Mouse (Mus musculus) c-Kit-positive CD71-positive TER-119-positive erythroid progenitor cells, embryonic 14.5 days (primary cell): ENCODE data around the gene Cyp1a1.

Source experiments
- DNase-seq: peaks from one replicate; pipeline ENCODE4 v3.0.0-alpha.2; 2013; ENCODE audit warnings: low spot score

Cyp1a1 gene

DNA sequence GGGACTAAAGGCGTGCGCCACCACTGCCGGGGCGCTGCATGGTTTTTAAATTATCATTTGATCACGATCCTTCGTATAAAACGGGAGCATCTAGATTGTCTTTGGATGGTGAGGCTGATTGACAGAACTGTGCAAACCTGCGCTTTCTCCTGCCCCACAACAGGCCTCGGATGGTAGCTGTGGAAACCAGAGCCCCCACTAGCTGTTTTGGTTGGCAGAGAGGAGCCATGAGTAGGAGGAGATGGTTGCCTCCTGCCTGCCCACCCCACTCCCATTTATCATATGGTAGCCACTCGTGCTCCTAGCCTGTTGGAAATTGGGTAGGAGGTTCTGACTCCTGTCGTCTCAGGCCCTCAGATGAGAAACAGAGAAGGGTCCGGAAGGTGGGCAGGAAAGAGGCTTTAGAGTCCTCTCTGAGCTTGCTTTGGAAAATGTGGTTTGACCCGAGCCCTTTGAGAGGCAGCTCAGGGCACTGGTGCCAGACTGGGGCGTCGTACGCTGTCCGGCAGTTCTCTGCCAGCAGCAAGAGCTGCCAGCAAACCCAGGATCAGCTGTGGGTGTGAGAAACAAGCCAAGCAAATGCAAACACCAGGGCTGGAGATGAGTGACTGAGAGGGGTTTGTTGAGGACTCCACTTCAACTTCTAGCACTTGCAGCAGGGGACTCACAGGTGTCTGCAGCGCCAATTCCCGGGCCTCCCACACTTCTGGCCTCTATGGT lies 30.9 kb upstream of the Cyp1a1 start:
- no peak for DNase-seq

DNA sequence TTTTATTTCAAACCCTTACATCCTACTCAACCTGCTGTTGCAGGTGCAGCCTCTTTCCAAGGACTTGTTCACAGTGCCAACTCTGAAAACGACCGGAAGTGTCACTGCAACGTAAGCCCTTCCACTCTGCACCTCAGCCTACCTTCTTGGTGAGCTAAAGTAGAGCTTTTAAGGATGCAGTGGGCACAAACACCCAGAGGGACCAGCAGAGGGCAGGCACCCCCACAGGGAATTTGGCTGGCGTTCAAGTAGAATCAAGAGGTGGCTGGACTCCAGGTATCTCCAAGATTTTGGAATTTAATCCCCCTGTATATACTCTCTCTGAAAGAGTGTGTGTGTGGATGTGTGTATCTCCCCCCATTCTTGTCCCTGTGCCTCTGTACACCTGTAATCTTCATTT lies 29.9 kb upstream of the Cyp1a1 start:
- DNase-seq: no peak

DNA sequence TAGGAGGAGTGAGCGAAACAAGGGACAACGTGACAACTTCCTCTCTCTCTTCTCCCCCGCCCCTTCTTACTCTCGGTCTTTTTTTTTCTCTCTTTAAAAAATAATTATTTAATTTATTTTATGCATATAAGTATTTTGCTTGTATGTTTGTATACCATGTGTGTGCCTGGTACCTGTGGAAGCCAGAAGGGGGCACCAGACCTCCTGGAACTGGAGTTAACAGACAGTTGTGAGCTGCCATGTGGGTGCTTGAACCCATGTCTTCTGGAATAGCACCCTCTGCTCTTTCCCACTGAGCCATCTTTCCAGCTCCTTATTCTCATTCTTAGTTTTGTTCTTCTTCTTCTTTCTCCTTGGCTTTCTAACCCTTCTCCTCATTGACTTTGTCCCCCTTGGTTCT lies 28.8 kb upstream of the Cyp1a1 start:
- no peak for DNase-seq

DNA sequence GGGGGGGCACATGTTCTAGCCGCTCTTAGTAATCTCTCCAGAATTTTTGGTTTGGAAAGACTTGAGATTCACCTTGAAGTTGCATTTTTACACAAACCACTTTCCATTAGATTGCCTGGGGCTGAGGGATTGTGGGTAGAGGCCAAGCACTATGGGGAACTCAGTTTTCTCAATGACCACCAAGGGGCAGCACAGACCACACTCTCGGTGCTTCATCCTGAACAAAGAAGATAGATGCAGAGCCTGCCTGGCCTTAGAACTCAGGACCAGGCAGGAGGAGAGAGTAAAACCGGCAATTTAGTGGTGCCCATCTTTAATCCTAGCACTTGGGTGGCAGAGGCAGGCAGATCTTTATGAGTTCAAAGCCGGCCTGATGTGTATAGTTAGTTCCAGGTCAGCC lies 28.0 kb upstream of the Cyp1a1 start:
- DNase-seq: peak; percentile 80

DNA sequence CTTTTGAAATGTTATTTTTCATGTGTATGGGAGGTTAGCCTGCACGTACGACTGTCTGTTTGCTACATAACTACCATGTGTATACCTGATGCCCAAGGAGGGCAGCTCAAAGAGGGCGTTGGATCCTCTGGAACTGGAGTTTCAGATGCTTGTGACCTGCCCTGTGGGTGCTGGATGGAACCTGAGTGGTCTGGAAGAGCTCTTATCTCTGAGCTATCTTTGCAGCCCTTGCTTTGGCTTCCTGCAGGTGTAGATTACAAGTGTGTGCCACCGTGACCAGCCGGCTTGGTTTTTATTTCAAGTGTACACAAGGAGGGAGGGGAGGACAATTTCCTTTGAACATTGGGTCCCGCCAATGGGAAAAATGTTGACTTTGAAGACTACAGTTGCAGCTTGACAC lies 27.2 kb upstream of the Cyp1a1 start:
- DNase-seq: peak; percentile 67

DNA sequence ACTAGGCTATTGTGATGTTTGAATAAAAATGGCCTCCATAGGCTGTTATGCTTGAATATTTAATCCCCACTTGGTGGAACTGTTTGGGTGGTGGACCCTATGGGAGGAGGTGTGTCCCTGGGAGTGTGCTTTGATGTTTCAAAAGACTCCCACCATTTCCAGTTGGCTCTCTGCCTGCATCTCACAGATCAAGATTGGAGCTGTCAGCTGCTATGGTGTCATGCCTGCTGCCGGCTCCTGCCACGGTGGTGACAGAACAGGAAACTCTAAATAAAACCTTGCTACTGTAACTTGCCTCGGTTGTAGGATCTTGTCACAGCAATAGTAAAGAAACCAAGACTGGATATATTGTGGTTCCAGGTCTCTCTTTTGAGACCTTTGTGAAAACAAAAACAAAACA lies 26.2 kb upstream of the Cyp1a1 start:
- DNase-seq: no peak

DNA sequence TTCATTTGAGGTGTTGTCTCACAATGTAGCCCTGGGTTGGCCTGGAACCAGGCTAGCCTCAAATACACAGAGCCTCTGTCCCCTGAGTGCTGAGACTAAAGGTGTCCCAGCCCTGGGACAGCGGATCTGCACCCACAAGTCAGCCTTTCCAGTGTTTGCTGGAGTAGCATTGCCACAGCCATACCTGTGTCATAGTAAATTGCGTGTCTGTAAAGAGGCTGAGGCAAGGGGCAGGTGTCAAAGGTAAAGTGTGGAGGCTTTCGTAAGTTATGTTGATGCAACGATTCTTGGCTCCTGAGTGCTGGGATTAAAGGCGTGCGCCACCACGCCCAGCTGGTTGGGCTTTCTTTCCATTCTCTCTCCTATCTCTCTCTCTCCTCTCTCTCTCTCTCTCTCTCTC lies 23.1 kb upstream of the Cyp1a1 start:
- no peak for DNase-seq

DNA sequence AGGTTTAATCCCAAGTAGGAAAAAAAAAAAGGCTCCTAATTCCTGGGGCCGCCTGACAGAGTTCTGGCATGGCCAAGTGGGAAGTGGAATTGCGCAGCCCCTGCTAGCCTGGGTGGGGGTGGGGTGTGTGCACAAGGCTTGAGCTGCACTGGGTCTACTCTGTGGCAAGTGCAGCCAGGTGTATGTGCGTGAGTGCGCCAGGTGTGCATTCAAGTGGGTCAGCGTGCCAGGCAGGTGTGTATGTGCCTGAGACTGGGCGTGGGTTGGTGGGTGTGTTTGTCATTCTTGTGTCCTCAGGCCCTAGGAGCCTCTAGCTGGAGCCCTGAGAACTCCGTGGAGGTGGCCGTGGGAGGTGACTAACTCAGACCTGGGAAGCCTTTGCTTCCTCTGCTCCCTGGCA lies 21.2 kb upstream of the Cyp1a1 start:
- DNase-seq: no peak

DNA sequence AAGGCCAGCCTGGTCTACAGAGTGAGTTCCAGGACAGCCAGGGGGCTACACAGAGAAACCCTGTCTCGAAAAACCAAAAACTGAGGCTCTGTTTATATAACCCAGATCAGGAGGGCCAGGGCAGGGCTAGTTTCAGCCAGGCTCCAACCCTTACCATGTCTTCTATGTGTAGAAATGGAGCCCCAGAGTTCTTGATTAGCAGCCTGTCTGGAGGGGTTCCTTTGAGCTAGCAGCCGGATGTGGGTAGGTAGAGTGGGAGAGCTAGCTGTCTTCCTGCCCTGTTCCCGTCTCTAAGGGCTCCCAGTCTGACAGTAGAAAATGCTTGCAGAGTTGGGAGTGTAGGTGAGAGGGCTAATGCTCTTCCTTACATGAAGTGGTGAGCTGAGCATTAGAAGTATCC lies 20.6 kb upstream of the Cyp1a1 start:
- no peak for DNase-seq

DNA sequence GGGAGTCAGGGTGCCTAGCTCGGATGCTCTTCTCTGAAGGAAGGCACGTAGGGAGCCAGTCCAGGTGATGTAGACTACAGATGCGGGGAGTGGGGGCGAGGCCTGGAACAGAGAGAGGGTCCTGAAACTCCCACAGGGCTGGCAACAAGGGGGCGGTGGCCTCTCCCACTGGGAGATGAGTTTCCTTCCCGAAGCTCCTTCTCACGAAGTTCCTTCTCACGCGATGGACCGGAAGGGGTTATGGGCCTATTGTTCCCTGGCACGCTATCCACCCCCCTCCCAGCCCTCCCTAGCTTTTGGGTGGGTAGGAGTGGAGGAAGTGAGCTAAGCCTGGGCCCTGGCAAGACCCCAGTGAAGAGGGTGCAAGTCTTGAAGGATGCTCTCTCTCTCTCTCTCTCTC lies 19.9 kb upstream of the Cyp1a1 start:
- DNase-seq: no peak

DNA sequence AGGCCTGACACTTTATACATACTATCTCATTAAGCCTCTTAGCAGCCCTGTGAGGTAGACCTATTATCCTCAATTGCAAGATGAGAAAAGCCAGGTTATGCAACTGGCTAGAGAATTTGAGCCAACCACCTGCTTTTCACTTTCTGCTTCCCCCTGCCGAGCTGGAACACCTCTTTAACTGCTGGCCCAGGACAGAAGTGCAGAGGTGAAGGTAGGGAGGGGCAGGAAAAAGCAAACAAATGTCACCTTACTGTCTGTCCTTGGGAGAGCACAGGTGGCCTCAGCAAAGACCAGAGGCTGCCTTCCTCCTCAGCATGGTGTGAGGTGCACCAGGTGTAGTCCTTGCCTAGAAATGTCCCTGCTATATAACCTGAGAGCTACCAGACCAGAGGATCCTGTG lies 19.5 kb upstream of the Cyp1a1 start:
- DNase-seq: no peak

DNA sequence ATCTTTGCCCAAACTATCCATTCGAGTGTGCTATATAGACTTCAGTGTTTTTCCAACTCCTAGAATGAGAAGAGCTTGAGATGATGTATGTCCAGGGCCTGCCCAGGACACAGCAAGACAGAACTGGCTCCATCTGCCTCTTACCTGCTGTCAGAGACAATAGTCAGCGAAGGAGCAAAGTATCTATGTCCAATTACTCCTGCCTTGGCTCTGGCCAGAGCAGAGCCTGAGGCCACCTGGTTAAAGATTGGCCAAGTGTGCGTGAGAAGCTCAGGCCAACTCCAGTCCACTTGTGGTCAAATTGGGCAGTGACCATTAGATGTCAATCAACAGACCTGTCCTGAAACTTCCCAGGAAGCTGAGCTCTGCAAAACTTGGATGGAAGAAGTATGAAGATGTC lies 18.2 kb upstream of the Cyp1a1 start:
- DNase-seq: no peak

DNA sequence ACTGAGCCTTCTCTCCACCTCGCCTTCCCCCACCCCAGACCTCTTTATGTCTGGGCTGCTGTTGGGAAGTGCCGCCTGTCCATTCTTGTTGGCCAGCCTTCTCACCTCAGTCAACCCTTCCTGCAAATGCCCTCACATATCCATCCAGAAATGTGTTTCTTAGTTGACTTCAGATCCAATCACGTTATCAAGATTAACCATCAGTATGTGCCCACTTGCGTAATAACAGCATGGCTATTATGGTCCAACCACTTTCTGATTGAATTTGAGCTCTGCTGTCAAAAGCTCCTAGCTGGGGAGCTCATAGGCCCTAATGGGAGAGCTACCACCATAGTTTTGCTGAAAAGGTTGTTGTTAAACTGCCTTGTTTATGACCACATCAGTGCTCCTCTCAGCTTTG lies 16.7 kb upstream of the Cyp1a1 start:
- DNase-seq: no peak

DNA sequence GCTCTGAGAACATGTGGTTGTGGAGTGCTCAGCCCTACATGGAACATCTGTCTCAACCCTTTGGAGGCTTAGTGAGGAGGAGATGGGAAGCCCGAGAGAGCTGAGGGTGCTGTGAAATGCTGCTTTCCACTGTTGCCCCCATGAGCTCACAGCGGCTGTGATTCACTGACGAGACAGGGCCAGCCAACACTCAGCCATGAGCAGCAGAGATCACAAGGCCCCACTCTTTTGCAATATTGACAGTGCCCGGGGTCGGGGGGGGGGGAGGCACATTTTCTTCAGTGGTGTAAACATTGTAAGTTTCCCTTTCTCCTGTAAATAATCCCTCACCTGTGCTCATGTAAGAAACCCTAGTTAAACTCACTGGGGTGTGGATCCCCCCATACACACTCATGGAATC lies 16.2 kb upstream of the Cyp1a1 start:
- no peak for DNase-seq

DNA sequence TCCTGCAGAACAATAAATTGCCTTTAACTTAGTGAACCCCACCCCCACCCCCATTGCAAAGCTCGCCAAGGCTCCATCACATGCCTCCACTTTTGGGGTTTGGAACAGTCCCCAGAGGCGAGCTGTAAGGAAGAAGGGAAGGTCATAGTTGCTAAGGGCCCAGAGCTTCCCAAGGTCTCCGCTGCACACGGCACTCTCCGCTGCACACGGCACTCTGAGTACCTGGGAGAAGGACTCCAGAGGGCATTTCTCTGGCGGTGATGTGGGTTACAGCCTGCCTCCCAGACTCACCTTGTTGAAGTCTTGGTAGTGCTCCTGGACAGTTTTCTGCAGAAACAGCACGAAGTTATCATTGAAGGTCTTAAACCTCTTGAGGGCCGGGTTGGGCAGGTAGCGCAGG lies 6.3 kb upstream of the Cyp1a1 start:
- DNase-seq: no peak

DNA sequence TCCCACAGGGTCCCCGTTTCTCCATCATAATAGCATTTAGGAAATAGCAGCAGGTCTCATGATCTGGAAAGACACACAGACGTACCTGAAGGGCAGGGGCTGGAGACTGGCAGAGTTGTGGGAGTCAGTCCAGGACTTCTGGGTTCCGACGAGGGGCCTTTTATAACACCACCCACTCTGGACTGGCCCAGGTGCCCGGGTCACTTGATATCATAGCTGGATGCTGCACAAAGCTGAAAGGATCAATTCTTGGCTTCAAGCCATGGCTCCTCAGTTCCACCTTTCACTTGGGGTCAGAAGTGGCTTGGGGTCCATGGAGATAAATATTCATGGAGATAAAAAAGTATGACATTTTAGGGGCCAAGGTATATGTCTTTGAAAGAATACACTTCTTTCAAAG lies 4.2 kb upstream of the Cyp1a1 start, which contains the start of gene Cyp1a2:
Gene Cyp1a2, minus strand, starts transcription at position 184 of the 400 bp plus-strand sequence.
- no peak for DNase-seq

DNA sequence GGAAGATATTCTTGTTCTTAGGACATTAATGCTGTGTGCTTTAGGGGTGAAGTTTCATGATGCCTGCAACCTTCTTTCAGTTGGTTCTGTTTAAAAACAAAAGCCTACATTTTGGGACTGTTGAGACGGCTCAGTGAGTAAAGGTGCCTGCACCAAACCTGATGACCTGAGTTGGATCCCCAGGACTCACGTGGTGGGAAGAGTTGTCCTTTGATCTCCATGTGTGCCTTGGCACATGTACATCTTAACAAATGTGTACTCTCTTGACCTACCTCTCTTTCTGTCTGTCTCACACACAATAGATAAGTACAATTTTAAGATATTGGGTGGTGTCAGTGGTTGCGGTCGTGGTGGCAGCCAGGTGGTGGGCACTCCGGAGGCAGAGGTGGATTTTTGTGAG lies 1.7 kb upstream of the Cyp1a1 start:
- DNase-seq: no peak

DNA sequence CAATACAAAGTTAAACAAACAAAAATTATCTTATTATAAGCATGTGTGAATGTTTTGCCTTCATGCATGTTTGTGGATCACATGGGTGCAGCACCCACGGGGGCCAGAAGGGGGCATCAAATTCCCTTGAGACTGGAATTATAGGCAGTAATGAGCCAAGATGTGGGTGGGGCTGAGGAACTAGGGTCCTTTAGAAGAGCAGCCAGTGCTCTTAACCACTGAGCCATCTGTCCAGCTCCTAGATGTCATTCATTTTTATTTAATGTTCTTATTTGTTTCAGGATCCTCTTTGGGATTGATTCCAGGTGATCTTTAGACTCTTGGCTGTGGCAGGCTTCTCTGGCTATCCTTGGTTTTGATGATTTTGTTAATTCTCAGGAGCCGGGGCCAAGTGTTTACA lies 430 bp downstream of the Cyp1a1 start:
- DNase-seq: peak; percentile 56

DNA sequence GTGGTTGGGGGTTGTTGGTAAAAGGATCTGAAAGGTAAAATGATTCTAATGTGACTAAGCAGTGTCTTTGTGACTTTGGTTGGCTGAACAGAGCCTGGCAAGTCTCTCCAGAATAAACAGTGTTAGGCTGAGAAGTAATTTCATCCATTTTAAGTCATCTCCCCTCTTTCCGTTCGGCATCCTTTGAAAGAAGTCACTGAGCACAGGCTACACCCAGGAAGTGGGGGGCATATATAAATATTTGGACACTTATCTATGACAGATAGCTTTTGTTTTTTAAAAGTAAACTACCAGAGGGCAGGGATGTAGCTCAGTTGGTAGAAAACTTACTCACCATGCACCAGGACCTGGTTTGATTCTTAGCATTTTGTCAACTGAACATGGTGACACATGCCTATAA lies 878 bp downstream of the Cyp1a1 start:
- DNase-seq: no peak

DNA sequence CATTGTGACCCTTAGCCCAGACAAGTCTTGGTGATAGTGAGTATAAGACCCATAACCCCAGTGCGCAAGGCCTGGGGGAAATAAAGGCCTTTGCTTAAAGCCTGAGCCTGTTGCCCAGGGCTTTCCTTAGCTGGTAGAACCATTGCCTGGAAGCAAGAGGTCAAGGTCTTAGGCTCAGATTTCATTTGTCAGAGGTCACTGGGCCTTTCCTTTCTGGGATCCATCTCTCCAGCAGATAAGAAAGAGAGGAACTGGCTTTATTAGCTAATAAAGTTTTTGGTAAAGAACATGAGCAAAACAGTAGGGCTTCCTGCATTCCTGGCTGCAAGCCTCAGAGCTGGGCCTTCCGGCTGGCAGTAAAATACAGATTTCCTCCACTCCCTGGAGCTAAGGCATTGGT lies 6.4 kb downstream of the Cyp1a1 start:
- DNase-seq: no peak

DNA sequence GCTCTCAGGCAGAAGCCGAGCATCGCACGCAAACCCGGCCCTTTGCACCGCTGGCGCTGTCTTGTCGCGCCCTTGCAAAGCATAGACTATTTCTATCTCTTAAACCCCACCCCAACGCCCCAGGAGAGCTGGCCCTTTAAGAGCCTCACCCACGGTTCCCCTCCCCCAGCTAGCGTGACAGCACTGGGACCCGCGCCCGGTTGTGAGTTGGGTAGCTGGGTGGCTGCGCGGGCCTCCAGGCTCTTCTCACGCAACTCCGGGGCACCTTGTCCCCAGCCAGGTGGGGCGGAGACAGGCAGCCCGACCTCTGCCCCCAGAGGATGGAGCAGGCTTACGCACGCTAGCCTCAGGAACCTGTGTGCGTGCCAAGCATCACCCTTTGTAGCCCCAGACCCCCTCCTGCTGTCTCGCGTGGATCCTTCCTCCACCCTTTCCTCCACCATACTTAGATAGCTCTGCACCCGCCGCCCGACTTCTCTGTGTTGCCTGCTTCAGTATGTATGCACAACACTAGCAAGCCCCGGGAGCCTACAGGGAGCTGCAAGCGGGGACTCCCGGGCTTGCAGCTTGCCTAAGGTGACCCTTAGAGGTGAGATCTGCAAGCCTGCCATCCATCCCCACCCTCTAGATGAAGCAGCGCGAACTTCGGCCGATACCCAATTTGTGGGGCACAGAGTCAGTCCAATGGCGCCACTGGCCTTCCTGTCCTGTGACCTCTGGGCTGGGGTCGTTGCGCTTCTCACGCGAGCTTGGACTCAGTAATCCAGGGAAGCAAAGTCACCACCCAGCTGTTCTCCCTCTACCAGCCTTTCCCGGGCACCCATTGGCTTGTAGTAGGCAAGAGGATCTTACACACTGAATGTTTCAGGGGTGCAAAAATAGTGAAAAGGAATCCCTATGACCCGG lies 8.9 kb downstream of the Cyp1a1 start:
- DNase-seq: no peak

DNA sequence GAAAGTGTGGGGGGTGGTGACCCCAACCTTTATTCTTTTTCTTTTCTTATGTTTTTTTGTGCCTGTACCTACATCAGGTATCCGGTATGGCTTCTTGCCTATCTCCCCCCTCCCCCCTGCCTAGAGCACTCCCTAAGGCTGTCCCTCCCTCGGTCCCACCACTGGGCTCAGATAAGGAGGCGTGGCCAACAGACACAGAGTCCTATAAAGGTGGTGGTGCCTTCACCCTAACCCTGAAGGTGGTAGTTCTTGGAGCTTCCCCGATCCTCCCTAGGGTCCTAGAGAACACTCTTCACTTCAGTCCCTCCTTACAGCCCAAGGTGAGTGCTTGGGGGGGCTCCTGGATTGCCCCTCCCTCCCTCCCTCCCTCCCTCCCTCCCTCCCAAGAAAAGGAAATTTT lies 9.7 kb downstream of the Cyp1a1 start:
- no peak for DNase-seq

DNA sequence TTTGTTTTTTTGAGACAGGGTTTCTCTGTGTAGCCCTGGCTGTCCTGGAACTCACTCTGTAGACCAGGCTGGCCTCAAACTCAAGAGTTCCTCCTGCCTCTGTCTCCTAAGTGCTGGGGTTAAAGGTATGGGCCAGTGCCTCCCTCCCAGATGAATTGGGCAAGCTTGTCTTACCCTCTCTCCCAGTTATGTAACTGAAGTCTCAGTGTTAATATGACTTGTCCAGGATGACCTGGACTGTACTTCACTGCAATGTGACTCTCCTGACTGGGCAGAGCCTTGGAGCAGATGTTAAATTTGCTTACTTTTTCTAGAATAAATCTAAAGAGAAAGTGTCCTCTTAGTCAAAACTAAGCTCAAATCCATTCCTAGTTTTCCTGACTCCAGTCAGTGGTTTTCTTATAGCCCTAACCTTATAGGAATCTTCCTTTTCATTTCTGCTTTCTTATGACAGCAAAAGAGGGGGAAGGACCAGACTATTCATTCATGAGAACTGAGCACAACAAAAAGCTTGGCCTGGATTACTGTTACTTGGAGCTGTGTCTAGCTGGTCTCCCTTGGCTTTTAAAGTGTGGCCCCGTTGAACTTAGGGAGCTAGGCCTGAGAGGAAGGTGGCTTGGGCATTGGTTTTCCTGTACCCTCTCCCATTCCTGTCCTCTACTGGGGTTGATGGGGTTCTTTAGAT lies 10.9 kb downstream of the Cyp1a1 start:
- no peak for DNase-seq
